Mouse (Mus musculus) embryo, embryonic 11 days (tissue): Measurements from ENCODE around the gene Creb3.
"Not testable (repeated sequence)": the region's sequence is repeated elsewhere in the genome, so short reads cannot be mapped to it uniquely, and the experiment has no call there.

Source experiments
- DNase-seq: peaks from one replicate; pipeline ENCODE4 v3.0.0-alpha.2; 2015

Gene Creb3

DNA sequence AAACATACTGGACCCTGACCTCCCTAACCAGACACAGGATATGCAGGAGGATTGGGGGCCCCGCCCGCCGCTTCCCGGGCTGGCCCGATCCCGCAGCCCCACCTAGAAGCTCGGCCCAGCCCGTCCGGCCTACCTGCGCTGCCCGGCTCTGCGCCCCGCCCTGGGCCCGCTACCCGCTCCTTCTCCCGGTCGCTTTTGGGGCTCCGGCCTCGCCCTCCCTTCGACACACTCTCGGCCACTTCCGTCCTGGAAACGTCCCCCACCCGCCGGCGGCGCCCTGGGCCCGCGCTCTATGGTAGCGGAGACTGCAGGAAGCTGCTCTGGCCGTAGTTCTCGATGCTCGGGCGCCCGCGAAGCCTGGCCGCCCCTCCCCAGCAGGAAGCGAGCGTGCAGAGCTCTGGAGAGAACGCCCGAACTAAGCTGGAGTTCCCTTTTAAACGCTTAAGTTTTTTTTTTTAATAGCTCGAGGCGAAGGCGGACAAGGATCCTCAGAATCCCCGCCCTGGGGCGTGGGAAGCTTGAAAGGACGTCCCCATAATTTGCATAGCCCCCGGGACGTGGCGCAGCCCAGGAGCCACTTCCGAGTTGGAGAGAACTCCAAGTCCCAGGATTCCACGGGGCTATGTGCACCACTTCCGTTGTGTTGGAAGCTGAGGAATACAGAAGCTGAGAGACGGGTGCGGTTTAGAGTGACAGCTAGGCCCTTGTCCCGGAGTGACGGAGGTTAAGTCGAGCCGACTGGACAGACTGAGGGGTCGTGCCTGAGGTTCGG is at the start of gene Creb3, which contains the start of gene Tln1:
Gene Creb3 (plus strand): TSS at position 336 of the 772 bp plus-strand sequence.
Gene Tln1 (minus strand): TSS at position 695 of the 772 bp plus-strand sequence.
- DNase-seq = peak; percentile 98

DNA sequence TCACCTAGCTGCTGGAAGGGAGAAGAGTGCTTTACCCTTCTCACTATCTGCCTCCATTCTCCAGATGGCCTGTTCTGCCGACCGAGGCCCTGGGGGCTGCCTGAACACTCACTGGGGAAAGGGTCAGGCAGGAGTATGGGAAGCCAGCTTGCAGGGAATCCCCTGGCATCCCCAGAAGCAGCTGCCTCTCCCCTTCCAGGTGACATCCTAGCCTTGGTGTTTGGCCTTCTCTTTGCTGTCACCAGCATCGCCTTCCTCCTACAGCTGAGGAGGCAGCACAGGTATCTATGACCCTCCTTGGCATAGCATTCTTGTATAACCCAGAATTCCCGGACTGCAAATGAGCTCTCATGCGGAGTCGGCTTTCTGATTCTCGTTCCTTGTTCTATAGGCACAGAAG is 49.5 kb upstream of the Creb3 start:
- DNase-seq = no peak

DNA sequence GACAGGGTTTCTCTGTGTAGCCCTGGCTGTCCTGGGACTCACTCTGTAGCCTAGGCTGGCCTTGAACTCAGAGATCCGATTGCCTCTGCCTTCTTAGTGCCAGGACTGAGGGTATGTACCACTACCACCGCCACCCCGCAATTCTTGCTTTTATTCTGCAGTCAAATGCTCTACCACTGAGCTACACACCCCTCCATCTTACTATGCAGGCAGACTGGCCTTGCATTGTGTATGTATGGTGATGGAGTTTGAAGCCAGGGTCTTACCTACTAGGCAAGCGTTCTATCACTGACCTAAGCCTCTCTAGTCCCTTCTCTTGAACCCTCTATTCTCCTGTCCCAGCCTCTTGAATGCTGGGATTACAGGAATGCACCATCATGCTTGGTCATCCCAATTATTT is 48.8 kb upstream of the Creb3 start:
- DNase-seq = no peak

DNA sequence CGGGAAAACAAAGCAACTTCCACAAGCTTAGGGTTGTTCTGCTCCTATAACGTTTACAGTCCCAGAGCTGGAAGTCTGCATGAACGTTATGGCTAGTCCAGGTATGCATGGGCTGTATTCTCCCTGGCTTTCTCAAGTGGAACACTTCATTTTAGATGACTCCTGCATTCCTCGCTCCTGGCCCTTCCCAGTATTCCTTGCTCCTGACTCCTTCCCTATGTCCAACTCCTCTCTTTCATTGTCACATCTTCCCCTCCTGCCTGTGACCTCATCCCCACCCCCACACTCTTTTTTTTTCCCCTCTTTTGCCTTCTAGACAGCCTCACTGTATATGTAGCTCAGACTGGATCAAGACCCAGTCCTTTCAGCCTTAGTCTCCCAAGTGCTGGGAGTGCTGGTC is 48.3 kb upstream of the Creb3 start:
- DNase-seq = no peak

DNA sequence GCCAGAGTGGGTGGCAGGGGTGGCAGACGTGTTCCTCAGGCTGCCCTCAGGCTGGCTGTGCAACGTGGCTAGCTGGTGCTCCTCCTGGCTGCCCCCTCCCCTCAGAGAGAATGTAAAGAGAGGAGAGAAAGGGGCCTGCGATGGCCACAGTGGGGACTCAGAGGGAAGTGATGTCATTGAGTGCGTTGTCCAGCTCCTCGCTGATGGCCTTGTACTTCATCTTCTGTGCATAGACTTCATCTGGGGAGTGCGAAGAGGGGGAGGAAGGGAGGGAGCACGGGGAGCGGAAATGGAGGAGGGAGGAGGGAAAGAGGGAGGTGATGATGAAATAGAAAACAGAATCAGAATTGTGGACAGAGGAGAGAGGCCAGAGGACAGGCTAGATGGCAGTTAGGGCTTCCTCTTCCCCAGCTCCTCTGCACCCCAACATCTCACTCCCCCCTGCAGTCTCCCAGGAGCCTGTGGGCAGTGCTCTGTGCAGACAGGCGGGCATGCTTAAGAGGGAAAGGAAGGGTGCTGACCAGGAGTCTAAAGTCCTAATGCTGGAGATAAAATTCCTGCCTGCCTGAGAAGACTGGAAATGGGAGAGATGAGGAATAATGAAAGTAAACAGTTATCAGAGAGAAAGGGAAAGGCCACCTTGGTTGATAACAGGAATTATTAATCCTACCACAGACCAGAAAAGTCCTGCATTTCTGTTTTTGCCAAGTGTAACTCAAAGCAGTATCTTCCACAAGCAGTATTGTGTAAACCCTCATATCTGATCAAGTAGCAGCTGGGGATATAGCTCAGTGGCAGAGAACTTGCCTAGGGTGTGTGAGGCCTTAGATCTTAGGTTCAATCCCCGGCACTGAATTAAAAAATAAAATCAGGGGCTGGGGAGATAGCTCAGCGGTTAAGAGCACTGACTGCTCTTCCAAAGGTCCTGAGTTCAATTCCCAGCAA is 46.1 kb upstream of the Creb3 start:
- DNase-seq = no peak

DNA sequence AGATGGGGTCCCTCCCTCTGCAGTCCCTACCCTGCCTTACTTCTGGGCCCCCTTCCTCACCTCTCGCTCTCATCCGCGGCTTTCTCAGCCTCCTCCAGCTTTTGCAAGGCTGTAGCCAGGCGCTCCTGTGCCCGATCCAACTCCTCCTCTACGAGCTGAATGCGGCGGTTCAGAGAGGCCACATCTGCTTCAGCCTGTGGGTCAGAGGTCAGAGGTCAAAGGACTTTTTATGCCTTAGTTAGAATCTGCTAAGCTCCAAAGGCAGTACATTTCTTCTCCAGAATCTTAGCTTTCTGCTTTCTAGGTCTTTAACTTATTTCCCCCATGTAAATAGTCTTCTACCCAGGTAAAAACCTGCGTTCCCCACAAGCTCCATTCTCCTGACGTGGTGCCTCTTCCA is 42.6 kb upstream of the Creb3 start:
- DNase-seq = peak; percentile 37

DNA sequence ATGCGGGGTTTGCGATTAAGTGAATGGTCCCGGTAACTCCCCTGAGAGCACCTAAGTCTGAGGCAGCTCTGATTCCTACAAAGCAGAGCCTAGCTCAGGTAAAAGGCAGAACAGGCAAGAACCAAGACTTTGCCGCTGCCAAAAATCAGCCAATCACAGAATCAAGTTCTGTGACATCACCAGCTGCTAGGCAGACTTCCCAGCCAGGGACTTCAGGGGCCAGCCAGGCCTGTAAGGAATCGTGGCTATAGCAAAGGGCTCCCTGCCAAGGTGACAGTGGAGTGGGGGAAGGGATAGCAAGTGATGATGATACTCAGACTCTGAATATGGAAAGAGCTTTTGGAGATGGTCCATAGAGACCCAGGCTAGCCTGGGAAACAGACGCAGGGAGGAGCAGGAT is 42.2 kb upstream of the Creb3 start:
- peak; percentile 88 for DNase-seq

DNA sequence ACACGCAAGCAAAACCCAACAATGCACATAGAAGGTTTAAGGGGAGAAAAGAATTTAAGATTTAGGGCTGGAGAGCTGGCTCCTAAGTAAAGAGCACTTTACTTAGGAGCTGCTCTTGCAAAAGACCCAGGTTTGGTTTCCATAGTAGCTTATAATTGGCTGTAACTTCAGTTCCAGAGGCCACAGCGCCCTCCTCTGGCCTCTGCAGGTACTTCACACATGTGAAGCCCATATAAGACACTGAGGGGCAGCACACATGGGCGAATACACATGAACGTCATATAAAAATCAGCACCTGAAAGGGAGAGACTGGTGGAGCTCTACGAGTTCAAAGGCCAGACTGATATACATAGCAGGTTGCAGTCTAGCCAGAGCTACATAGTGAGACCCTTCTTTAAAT is 34.3 kb upstream of the Creb3 start:
- DNase-seq = no peak

DNA sequence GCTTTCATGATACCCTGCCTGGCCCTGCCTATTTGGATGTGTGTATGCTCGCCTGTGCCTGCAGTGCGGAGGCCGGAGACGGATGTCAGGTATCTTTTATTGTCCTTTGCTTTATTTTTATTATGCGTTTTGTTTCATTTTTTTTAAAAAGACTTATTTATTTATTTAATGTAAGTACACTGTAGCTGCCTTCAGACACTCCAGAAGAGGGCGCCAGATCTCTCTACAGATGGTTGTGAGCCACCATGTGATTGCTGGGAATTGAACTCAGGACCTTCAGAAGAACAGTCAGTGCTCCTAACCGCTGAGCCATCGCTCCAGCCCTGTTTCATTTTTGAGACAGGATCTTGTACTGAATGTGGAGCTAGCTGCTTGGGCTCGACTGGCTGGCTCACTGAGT is 33.6 kb upstream of the Creb3 start:
- no peak for DNase-seq

DNA sequence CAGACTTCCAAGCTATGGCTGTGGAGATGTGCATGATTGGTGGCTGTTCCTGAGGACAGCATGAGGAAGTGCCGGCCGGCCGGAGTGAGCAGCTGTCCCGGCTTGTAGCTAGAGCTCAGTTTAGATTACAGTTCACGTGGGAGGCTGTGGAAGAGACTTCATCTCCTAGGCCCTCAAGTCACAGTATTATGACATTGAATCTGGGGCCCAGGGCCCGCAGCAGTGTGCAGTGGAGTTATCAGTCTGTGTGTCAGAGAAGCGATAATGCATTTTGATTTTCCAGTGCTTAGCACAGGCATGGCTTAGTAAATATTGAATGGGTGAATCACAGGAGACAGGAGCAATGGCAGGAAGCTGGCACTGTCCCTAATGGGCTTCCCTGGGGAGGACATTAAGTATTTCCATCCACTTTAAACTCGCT is 32.0 kb upstream of the Creb3 start:
- no peak for DNase-seq

DNA sequence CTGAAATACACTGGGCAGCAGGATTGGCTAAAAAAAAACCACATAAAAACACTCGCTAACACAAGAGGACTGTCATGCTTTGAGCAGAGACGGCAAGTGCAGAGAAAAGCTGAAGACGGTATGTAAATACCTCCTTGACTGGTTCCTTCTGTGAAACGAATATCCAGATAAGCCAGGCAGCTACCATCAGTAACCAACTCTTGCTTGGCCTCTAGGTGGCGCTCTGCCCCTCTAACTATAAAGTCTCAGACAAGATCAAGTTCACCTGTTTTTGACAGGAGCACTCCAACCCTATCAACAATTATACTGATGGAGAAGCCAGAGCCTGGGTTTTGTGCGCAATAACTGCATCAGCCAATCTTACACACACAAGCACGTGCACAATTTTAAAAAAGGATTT is 31.6 kb upstream of the Creb3 start:
- DNase-seq = peak; percentile 82

DNA sequence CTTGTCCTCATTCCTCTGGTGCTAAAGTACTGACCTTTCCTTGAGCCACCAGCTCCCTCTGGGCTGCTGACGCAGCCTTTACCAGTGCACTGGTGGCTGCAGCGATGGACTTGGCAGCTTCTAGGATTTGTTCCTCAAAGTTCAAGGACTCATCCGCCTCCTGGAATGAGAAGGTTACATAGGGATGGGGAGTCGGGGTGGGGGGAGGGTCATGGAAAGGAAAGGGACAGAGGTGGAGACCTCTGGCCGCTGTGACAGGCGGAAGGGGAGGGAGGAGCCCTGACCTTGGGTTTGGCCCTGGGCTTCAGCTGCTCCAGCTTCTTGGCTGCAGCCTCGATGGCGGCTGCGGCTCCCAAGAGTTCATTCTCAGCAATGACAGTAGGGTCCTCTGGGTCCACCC is 28.9 kb upstream of the Creb3 start:
- DNase-seq = no peak

DNA sequence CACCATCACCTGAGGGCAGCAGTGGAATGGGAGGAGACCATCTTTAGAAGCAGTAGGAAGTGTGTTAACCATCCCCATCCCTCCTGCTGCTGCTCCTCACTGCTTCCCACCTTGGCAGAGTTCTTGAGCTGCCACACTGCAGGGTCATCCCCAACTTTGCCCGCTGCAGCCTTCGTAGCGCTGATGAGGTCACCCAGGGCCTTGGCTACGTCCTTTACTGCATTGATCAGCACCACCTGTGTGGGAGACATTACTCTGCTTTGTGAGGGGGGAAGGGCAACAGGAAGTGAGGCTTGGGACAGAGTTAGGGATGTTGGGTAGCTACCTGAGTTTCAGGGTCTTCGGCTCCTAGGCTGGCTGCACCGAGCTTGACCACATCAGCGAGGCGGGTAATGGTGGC is 26.5 kb upstream of the Creb3 start:
- no peak for DNase-seq

DNA sequence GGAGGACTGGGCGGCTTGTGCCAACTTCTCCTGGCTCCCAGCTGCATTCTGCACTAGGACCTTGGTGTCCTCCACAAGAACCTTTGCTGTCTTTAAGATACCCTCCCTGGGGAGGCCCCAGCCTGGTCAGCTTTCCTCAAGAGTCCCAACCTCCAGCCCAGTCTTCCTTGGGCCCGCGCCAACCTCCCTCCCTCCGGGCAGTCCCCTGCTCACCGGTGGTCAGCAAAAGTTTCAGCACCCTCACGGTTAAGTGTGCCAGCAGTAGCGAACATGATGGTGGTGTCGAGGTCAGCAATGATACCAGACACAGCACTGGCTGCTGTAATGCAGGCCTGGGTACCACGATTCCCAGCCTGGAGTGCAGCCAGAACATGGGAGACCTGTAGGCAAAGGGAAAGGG is 26.1 kb upstream of the Creb3 start:
- no peak for DNase-seq

DNA sequence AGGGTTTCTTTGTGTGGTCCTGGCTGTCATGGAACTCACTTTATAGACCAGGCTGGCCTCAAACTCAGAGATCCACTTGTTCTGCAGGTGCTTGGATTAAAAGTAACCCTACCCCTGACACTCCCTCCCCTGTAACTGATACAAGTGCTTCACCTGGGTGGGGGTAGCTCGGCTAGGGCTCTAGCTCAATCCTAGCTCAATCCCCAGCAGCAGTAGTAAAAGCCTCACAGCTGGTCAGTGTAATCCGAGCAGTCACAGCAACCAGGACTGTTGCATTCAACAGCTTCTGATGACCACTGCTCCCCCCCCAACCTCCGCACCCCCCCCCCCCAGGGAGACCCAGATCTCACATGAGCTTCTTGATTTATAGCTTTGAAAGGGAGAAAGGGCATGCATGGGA is 20.1 kb upstream of the Creb3 start:
- DNase-seq = no peak

DNA sequence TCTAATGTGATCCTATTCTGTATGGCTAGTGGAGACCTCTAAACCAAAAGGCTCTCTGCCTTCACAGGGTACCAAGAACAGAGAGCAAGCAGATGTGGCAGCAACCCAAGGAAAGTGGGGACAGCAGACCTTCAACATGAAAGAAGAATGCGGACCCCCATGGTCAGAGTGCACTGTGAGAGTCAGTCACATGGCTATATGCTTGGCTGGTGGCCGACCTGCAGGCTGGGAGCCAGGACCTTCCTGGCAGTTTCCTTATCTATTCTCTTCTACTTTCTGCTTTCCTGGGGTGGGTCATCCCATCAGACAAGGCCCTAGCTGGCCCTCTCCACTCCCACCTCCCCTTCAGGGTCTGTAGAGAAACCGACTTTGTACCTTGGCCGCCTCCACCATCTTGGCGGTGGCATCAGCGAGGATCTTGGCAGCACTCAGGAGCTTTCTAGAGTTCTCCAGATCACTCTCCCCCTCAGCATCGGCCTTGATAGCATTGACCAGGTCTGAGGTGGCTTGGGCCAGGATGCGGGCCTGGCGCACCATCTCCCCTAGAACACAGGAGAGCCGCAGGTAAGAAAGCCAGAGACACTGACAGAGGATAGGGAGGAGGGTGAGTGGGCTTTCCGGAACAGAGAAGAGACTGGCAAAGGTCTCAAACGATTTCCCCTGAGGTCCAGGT is 15.6 kb upstream of the Creb3 start:
- DNase-seq = no peak

DNA sequence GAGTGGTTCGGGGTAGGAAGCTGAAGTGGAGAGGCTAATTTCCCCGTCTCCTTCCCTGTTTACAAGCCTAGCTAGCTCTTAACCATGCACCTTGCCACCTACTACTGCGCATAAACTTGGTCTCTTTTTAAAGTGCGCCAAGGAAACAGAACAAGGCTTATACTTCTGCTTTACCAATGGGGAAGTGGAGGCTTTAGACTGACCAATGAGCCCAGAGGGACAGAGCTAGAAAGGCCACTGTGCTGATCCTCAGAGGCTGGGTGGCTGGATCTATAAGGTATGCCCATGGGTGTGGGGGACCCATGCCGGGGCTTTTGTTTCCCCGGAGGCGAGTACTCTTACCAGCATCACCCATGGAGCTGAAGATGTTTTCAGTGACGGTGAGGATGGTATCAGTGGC is 15.0 kb upstream of the Creb3 start:
- DNase-seq = no peak

DNA sequence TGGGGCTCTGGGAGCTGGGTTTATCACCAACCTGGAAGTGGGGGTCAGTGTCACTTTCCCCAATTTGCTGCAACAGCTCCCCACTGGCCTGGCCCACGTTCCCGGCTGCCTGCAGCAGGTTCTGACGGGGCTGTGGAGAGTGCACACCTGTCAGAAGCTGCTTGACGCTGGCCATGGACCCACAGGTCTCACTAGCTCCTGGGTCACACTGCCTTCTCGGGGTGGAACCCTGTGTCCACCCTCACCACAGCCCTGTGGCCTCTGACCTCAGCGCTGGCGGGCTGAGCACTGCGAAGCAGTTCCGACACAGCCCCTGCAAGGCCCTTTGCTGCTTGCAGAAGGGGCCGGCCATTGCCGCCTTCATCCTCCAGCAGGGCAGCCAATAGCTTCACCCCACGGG is 13.1 kb upstream of the Creb3 start:
- no peak for DNase-seq

DNA sequence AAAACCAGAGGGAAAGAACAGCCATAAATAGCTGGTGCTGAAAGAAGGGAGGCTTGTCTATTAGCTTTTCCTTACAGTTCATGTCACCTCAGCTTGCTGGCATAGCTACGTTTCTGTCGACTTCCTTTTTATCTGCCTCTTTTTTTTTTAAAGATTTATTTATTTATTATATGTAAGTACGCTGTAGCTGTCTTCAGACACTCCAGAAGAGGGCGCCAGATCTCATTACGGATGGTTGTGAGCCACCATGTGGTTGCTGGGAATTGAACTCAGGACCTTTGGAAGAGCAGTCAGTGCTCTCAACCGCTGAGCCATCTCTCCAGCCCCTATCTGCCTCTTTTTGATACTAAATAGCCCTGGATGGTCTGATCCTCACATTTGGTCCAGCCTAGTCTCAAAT is 10.3 kb upstream of the Creb3 start:
- DNase-seq = not testable (repeated sequence)

DNA sequence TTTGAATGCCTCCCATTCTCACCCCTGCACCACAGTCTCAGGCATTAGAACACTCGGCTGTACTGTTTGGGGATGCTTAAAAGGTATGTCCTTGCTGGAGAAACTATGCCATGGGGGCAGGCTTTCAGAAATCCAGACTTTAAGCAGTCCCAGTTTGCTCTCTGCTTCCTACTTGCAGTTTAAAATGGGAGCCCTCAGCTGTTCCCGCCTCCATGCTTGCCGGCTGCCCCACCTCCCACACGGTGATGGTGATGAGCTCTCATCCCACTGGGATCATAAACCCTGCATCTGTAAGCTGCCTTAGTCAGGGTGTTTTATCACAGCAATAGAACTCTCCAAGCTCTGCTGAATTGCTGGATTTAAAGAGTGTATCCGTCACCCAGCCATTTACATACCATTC is 9.7 kb upstream of the Creb3 start:
- no peak for DNase-seq

DNA sequence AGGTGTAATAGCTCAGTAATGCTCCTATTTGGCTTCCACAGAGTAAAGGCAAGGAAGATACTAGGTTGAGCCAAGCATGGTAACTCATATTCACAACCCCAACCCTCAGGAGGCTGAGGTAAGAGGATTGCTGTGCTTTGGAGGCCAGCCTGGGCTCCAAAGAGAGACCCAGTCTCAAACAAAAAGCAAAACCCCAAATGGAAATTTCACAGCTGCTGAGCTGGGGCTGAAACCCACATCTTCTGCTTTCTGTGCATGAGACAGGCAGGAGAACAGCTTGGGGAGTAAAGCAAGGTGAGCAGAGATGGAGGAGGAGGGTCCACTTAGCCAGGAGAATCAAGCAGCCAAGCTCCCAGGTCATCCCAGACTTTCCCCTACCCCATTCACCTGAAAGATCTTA is 8.2 kb upstream of the Creb3 start:
- no peak for DNase-seq

DNA sequence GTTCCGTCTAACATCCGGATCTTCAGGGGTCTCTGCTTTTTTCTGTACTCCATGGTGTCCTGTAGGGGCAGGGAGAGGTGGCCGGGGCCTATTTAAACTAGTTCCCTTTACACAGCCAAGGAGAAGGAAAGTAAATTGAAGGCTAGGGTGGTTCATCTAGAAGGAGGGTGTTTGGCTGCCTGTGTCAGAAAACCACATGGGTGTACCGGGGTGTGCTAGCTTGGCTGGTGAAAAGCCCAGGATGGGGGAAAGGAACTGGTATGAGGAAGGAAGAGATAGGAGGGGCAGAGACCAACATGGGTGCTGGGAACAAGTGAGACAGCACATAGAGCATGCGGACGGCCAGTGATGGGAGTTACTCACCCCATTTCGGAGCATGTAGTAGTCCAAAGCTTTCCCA is 6.2 kb upstream of the Creb3 start:
- DNase-seq = no peak

DNA sequence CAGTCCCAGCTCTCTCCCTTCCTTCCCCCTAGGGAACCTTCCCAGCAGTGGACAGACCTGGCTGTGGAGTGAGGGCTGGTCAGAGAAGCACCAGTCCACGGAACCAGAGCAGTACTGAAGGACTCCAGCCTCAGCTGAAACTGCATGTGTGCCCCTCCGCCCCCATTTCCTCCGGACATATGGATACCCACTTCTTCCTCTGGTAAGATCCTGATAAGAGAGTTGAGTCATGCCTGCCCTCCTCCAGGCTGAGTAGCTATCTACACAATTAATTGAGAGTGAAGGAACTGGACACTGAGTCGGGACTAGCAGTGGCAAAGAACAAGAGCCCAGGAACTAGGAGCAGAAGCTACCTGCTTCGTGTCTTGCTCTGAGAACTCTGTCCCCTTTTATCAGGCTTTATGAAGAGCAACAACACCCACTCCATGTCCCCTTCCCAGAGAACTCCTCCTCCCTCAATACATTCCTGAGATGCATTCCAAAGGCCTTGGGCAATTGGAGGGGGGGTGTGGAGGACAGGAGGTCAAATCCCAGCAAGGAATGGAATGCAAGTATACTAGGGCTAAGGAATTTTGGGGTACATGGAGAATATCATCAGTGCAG is 4.0 kb upstream of the Creb3 start:
- peak; percentile 70 for DNase-seq
